9 mouse cellular contexts compared by ENCODE assay signal in the genomic region with DNA sequence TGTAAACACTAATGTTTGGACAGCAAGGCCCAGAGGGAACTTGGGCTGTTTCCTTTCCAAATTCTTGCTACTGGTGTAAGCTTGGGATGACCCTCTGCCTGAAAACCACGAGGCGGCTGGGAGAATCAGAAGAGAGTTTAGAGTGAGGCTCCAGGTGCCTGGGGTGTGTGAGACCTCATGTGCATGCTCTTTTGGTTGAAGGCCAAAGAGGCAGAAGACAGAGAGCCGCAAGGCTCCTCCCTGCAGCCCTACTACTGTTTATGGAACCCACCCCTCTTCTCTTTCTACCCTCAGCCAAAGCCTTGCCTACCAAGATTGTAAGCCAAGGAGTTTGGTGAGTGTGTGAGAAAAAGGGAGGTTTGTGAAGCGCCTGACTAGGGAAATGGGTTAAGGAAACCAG. TPM values are rescaled to one million over a fixed set of nuclear protein-coding genes. Genes with fewer than 3 reads are reported as not detected.
DNase-seq lines count a peak whose midpoint lies in the region; ATAC-seq and TF ChIP-seq lines count a peak whose summit lies in the region.
"Had no signal": no experiment of that assay in that cellular context is flagged by ENCODE, and none has a peak within 500 bp of the region (broad histone marks: within the 10 kb centered on the region; RNA-seq: fewer than 3 reads in every experiment).

No protein-coding gene starts in this region.

- WGBS in hindbrain, embryonic 11.5 days = 55% methylated on average over 4 of the region's 4 CpGs
- 41% methylated on average over 4 of the region's 4 CpGs for WGBS in midbrain, embryonic 11.5 days

- H3K36me3 ChIP-seq in ES-E14 (ENCODE audit: control insufficient read depth, insufficient read depth, low read length, poor library complexity, severe bottlenecking) = peaks cover 7% of the 10 kb centered on the region; the same call in 1 of the 2 replicates
- no peaks in the 10 kb centered on the region for H3K36me3 ChIP-seq in hindbrain, embryonic 11.5 days (ENCODE audit: control insufficient read depth, insufficient read depth, low read length)
- no peaks in the 10 kb centered on the region for H3K36me3 ChIP-seq in midbrain, embryonic 11.5 days (ENCODE audit: control insufficient read depth, insufficient read depth, low read length)

- no peaks in the 10 kb centered on the region for H3K9me3 ChIP-seq in ES-E14 (ENCODE audit: control insufficient read depth, insufficient read depth, low read depth, low read length)
- no peaks in the 10 kb centered on the region for H3K9me3 ChIP-seq in hindbrain, embryonic 11.5 days (ENCODE audit: control insufficient read depth, low read length)
- no peaks in the 10 kb centered on the region for H3K9me3 ChIP-seq in midbrain, embryonic 11.5 days (ENCODE audit: control insufficient read depth, low read length)

- in situ Hi-C loops in ES-E14 (cut with MboI; ENCODE audit: low sequenced_read_pairs in 2 of 2, unreplicated experiment in 2 of 2) = no loop called here

- H3K4me3 ChIP-seq in ES-E14 (ENCODE audit: insufficient read depth in 1 of 2, low read depth in 1 of 2, low read length in 2 of 2, poor library complexity in 1 of 2, severe bottlenecking in 1 of 2) = peak overlapping the region; percentile 80 to 84
- H3K4me3 ChIP-seq in hindbrain, embryonic 11.5 days (ENCODE audit: low read depth, low read length) = peak overlapping the region; percentile 60
- peak overlapping the region; percentile 65 for H3K4me3 ChIP-seq in midbrain, embryonic 11.5 days (ENCODE audit: low read depth, low read length)

- H3K27ac ChIP-seq in ES-E14 (ENCODE audit: insufficient read depth, low read depth, low read length, poor library complexity, severe bottlenecking) = no peak overlapping the region; the same call in 1 of the 2 replicates
- no peak overlapping the region for H3K27ac ChIP-seq in hindbrain, embryonic 11.5 days (ENCODE audit: low read depth, low read length)
- peak overlapping the region; percentile 78; the same call in 1 of the 2 replicates for H3K27ac ChIP-seq in midbrain, embryonic 11.5 days (ENCODE audit: low read depth, low read length)

- H3K4me1 ChIP-seq in ES-E14 (ENCODE audit: control insufficient read depth in 2 of 2, insufficient read depth in 2 of 2, low read length in 2 of 2, poor library complexity in 1 of 2) = peaks cover 0 to 20% of the 10 kb centered on the region in 2 experiments; a peak in 2 of 4 replicates
- peaks cover 15% of the 10 kb centered on the region for H3K4me1 ChIP-seq in hindbrain, embryonic 11.5 days (replicated peaks; ENCODE audit: control insufficient read depth, insufficient read depth, low read length)
- H3K4me1 ChIP-seq in midbrain, embryonic 11.5 days (ENCODE audit: control insufficient read depth, insufficient read depth, low read length) = peaks cover 36% of the 10 kb centered on the region

- peak overlapping the region; percentile 82 for H3K4me2 ChIP-seq in hindbrain, embryonic 11.5 days (replicated peaks; ENCODE audit: low read depth, low read length)
- H3K4me2 ChIP-seq in midbrain, embryonic 11.5 days = peak overlapping the region; percentile 92

- no peak for ATAC-seq in hindbrain, embryonic 11.5 days (ENCODE audit: low FRiP score)
- ATAC-seq in midbrain, embryonic 11.5 days (ENCODE audit: low FRiP score) = no peak
- ATAC-seq in inflammation-experienced regulatory T-cells, adult 6 months = no peak

- intact Hi-C loops in heart, postnatal 10 days (cut with DNase I) = no loop called here

- H3K27me3 ChIP-seq in hindbrain, embryonic 11.5 days (ENCODE audit: control insufficient read depth, insufficient read depth, low read length) = no peaks in the 10 kb centered on the region
- H3K27me3 ChIP-seq in midbrain, embryonic 11.5 days (ENCODE audit: control insufficient read depth, insufficient read depth, low read length) = no peaks in the 10 kb centered on the region

- peak overlapping the region; percentile 81; the same call in 1 of the 2 replicates for H3K9ac ChIP-seq in ES-E14 (ENCODE audit: insufficient read depth, low read depth, low read length, poor library complexity, severe bottlenecking)
- peak overlapping the region; percentile 79 for H3K9ac ChIP-seq in hindbrain, embryonic 11.5 days (ENCODE audit: low read depth, low read length)
- peak overlapping the region; percentile 86 for H3K9ac ChIP-seq in midbrain, embryonic 11.5 days (ENCODE audit: low read length)

- peak; percentile 95 for DNase-seq in heart, adult 11 months
- DNase-seq in heart, postnatal 10 days = no peak
- DNase-seq in ES-E14 (ENCODE audit: low read depth, low spot score) = no peak
- no peak for DNase-seq in hindbrain, embryonic 11.5 days (ENCODE audit: low spot score)
- no peak for DNase-seq in midbrain, embryonic 11.5 days (ENCODE audit: low spot score, missing footprints)
- DNase-seq in adrenal gland, adult 2 months = no peak
- DNase-seq in kidney, postnatal 25 days = no peak

TF ChIP-seq in ES-E14, 5 proteins besides CTCF, POLR2A, EP300 and RAD21:
- TF ChIP-seq ZNF384 (IDR thresholded peaks at IDR 0.05; ENCODE audit: low read depth, low read length) (no peak), ZC3H11A (IDR thresholded peaks at IDR 0.05; ENCODE audit: borderline replicate concordance, low read depth, low read length) (no peak), MAFK (IDR thresholded peaks at IDR 0.05; ENCODE audit: insufficient read depth, low read depth, low read length) (no peak), CHD2 (IDR thresholded peaks at IDR 0.05; ENCODE audit: low read depth, low read length) (no peak), HCFC1 (IDR thresholded peaks at IDR 0.05; ENCODE audit: borderline replicate concordance, insufficient read depth, low read length) (no peak)

RNA-seq across cellular contexts. Expression of a gene that starts 1.1 kb away (rescaled TPM):
- 1 to 10 TPM; 5.1 to 5.2 TPM for total RNA-seq in heart, postnatal 10 days (2021)
- total RNA-seq in ES-E14 (2012; rRNA removed) = 18.1 and 25.4 TPM in 2 replicates
- polyA plus RNA-seq in hindbrain, embryonic 11.5 days (2014; fragmentation: Nextera tagmentation; extraction: Ambion mirVana) = 21.2 and 23.8 TPM in 2 replicates
- 16.4 and 19.7 TPM in 2 replicates for polyA plus RNA-seq in midbrain, embryonic 11.5 days (2014; fragmentation: Nextera tagmentation; extraction: Ambion mirVana)
- polyA plus RNA-seq in inflammation-experienced regulatory T-cells, adult 6 months (2017; shearing (Covaris generic)) = 1 to 10 TPM; 6.6 to 10.0 (median 7.5) TPM
- 10 to 100 TPM in 1 of 2 experiments, 1 to 10 TPM in 1; 5.2 to 15.1 TPM for total RNA-seq in adrenal gland, adult 2 months (2021)
- polyA plus RNA-seq in adrenal gland, adult 2 months (2012; rRNA removed) = 10.6 and 12.0 TPM in 2 replicates

RNA-seq across cellular contexts. Expression of a gene that starts 2.2 kb away (rescaled TPM):
- total RNA-seq in heart, postnatal 10 days (2021) = 10 to 100 TPM; 45.9 to 53.1 TPM
- 163 and 184 TPM in 2 replicates for total RNA-seq in ES-E14 (2012; rRNA removed)
- 85.2 and 86.3 TPM in 2 replicates for polyA plus RNA-seq in hindbrain, embryonic 11.5 days (2014; fragmentation: Nextera tagmentation; extraction: Ambion mirVana)
- 91.2 and 96.6 TPM in 2 replicates for polyA plus RNA-seq in midbrain, embryonic 11.5 days (2014; fragmentation: Nextera tagmentation; extraction: Ambion mirVana)
- polyA plus RNA-seq in inflammation-experienced regulatory T-cells, adult 6 months (2017; shearing (Covaris generic)) = 10 to 100 TPM; 22.8 to 34.5 (median 27.5) TPM
- total RNA-seq in adrenal gland, adult 2 months (2021) = 10 to 100 TPM; 30.5 to 32.5 TPM
- 60.7 and 64.1 TPM in 2 replicates for polyA plus RNA-seq in adrenal gland, adult 2 months (2012; rRNA removed)

RNA-seq across cellular contexts. Expression of a gene that starts 9.0 kb away (rescaled TPM):
- 1 to 10 TPM; 1.4 to 3.8 TPM for total RNA-seq in heart, postnatal 10 days (2021)
- total RNA-seq in ES-E14 (2012; rRNA removed) = 1.9 and 2.6 TPM in 2 replicates
- polyA plus RNA-seq in hindbrain, embryonic 11.5 days (2014; fragmentation: Nextera tagmentation; extraction: Ambion mirVana) = 2.6 and 2.7 TPM in 2 replicates
- polyA plus RNA-seq in midbrain, embryonic 11.5 days (2014; fragmentation: Nextera tagmentation; extraction: Ambion mirVana) = 0.98 and 1.9 TPM in 2 replicates
- 1 to 10 TPM; 1.1 to 6.1 (median 3.2) TPM for polyA plus RNA-seq in inflammation-experienced regulatory T-cells, adult 6 months (2017; shearing (Covaris generic))
- 1 to 10 TPM in 1 of 2 experiments, under 1 TPM in 1; 0.62 to 2.1 TPM for total RNA-seq in adrenal gland, adult 2 months (2021)
- polyA plus RNA-seq in adrenal gland, adult 2 months (2012; rRNA removed) = 2.9 and 4.0 TPM in 2 replicates

RNA-seq across cellular contexts. Expression of a gene that starts 12.3 kb away (rescaled TPM):
- total RNA-seq in heart, postnatal 10 days (2021) = 1 to 10 TPM in 1 of 2 experiments, not detected in 1; 3.6 TPM
- total RNA-seq in ES-E14 (2012; rRNA removed) = not detected in 2 replicates
- polyA plus RNA-seq in hindbrain, embryonic 11.5 days (2014; fragmentation: Nextera tagmentation; extraction: Ambion mirVana) = 5.1 and 8.8 TPM in 2 replicates
- 6.7 TPM in 1 of 2 replicates, not detected in the other for polyA plus RNA-seq in midbrain, embryonic 11.5 days (2014; fragmentation: Nextera tagmentation; extraction: Ambion mirVana)
- polyA plus RNA-seq in inflammation-experienced regulatory T-cells, adult 6 months (2017; shearing (Covaris generic)) = not detected
- total RNA-seq in adrenal gland, adult 2 months (2021) = not detected
- not detected in 2 replicates for polyA plus RNA-seq in adrenal gland, adult 2 months (2012; rRNA removed)
- total RNA-seq: left cerebral cortex, adult 18-20 months had no signal

RNA-seq across cellular contexts. Expression of a gene that starts 45.5 kb away (rescaled TPM):
- 100 to 1,000 TPM; 547 to 592 TPM for total RNA-seq in heart, postnatal 10 days (2021)
- total RNA-seq in ES-E14 (2012; rRNA removed) = 206 and 377 TPM in 2 replicates
- polyA plus RNA-seq in hindbrain, embryonic 11.5 days (2014; fragmentation: Nextera tagmentation; extraction: Ambion mirVana) = 238 and 273 TPM in 2 replicates
- 234 and 255 TPM in 2 replicates for polyA plus RNA-seq in midbrain, embryonic 11.5 days (2014; fragmentation: Nextera tagmentation; extraction: Ambion mirVana)
- 100 to 1,000 TPM; 156 to 225 (median 201) TPM for polyA plus RNA-seq in inflammation-experienced regulatory T-cells, adult 6 months (2017; shearing (Covaris generic))
- total RNA-seq in adrenal gland, adult 2 months (2021) = 100 to 1,000 TPM; 641 to 760 TPM
- 388 and 545 TPM in 2 replicates for polyA plus RNA-seq in adrenal gland, adult 2 months (2012; rRNA removed)
